Mouse (Mus musculus) left cerebral cortex, adult 2 months (tissue): Measurements from ENCODE around the gene Intu. TPM values are rescaled to one million over a fixed set of nuclear protein-coding genes. Genes with fewer than 3 reads are reported as not detected.

Source experiments
- DNase-seq, 2 experiments: peaks; one replicate each; pipeline ENCODE4 v3.0.0; 2021 to 2022; ENCODE audit warnings: low spot score in 2 of 2, mixed read lengths in 1 of 2; ENCODE audit errors: extremely low spot score in 1 of 2
- H3K27ac ChIP-seq: fragments of 200-600 bp; 2 replicates; pipeline ENCODE4 v1.8.1; 2022
- H3K4me3 ChIP-seq: fragments of 200-600 bp; 2 replicates; pipeline ENCODE4 v1.8.1; 2022
- CTCF ChIP-seq: fragments of 200-600 bp; IDR thresholded peaks from 2 replicates; pipeline ENCODE4 v1.8.1; 2022; ENCODE audit warnings: antibody characterized with exemption, mild to moderate bottlenecking, moderate library complexity
- intact Hi-C: fragments of 180-260 bp; cut with DNase I; formaldehyde crosslinking; loops from one replicate; pipeline ENCODE4 v1.15.1; 2025
- total RNA-seq, 2 experiments: library from RNA; stranded (reverse); gene quantifications; 2 replicates each; pipeline ENCODE4 v1.2.3; 2021

The Intu gene
- total RNA-seq, 2 experiments from 2014 or later, result 6.7 to 8.4 TPM

DNA sequence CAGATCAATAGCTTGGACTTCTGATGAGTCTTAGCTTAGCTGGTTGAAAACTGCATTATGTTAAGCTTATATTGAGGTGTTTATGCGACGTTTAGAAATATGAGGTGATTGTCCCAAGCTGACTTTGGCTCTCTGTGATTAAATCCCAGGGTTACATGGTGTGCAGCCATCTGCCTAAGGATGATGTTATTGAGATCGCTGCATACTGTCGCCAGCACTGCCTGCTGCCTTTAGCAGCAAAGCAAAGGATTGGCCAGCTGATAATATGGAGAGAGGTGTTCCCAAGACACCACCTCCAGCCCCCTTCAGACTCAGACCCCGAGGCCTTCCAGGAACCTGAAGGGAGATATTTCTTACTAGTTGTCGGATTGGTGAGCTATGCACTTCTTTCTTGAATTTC lies 160.5 kb downstream of the Intu start:
- DNase-seq, result no peak
- TF ChIP-seq CTCF, result no peak
- Histone ChIP-seq H3K27ac (no peak overlapping the region), H3K4me3 (no peak overlapping the region)
- intact Hi-C loops, result loop anchor here (5.0 kb wide), 1 partner anchor 51 kb away; the partner anchor contains the start of gene Hspa4l

DNA sequence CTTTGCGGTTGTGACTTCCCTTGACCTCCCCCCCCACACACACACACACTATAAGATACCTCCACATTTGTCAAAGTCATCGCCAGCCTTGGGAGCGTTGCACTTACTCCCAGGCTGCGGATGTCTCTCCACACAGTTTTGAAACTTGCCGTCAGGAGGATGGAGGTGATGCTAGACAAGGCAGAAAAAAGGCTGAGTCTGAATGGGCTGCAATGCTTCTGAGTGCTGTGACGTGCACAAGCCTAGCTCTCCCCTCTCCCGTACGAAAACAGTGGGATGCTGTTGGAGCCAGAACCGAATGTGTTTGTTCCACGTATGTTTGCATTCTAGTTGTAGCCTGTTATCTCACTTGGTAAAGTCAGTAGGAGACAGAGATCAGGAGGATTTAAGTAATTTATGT lies 162.3 kb downstream of the Intu start:
- no peak overlapping the region for H3K27ac ChIP-seq
- DNase-seq, result no peak
- TF ChIP-seq CTCF, result no peak
- intact Hi-C loops, result loop anchor here (5.0 kb wide), 1 partner anchor 49 kb away; the partner anchor contains the start of gene Hspa4l
- H3K4me3 ChIP-seq, result no peak overlapping the region

DNA sequence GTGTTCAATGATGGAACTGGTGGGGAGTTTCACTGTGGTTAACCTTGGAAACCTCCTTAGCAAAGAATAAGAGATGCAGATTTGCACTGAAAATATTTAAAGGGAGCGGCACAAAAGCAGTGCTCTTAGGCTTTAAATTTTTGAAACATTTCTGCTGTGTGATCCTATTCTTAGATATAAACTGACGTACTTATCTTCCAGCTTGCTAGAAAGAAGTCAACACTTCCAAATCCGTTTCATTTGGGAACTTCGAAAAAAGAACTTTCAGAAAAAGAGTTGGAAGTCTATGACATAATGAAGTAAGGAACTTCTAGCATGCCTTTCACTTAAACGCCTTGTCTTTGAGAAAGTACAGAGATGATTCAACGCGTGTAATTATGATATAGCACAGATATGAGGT lies 162.9 kb downstream of the Intu start:
- Histone ChIP-seq H3K27ac (no peak overlapping the region), H3K4me3 (no peak overlapping the region)
- no peak for DNase-seq
- no peak for TF ChIP-seq CTCF
- intact Hi-C loops, result loop anchor here (5.0 kb wide), 1 partner anchor 48 kb away; the partner anchor contains the start of gene Hspa4l

DNA sequence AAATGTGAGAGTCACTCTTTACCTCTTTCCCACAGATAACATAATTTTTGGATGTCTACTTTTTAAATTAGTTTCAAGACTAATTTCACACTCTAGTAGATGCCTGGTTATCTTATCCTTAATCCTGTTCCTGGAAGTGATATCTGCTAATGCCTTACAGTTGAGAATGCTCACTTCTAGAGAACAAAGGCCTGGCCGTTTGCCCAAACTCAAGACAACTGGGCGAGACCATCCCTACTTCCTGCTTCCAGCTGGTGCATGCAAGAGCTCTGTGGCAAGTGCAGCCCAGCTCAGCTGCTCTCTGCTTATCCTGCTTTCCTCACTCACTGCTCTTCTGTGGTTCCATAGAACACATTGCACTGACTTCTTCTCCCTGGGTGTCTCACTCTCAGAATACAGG lies 163.4 kb downstream of the Intu start:
- TF ChIP-seq CTCF, result no peak
- intact Hi-C loops, result loop anchor here (5.0 kb wide), 1 partner anchor 48 kb away; the partner anchor contains the start of gene Hspa4l
- no peak for DNase-seq
- Histone ChIP-seq H3K4me3 (no peak overlapping the region), H3K27ac (no peak overlapping the region)

DNA sequence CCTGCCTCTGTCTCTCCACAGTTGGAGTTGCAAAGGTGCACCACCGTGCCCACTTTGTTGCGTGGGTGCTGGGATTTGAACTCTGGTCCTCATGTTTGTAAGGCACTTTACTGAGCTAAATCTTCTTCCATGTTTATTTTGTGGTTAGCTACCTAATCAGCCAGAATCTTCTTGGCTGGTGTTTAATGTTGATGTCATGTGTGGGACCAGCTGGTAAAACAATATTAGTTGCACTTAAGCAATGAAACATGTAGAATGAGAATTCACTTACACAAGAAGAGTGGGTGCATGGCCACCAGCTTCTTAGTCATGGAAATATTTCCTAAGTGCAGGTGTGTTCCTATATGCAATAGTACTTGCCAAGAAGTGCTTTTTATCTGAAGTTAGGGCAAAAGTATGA lies 164.1 kb downstream of the Intu start:
- DNase-seq, result no peak
- H3K27ac ChIP-seq, result no peak overlapping the region
- H3K4me3 ChIP-seq, result no peak overlapping the region
- TF ChIP-seq CTCF, result no peak
- intact Hi-C loops, result no loop called here

DNA sequence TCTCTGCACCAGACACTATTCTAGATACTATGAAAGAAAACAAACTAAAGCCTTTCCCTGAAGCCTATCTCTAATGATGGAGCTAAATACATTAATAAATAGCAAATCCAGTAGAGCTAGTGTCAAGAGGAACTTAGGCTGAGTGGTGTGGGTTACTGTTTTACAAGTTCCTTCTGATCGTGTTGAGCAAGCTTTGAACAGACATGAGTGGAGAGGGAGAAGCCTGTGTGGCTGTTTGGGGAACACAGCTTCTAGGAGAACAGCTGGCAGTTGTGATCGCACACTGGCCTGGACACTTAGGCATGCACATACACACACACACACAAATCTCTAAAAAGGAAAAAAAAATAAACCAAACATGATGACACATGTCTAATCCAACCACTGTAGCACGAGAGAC lies 167.7 kb downstream of the Intu start:
- TF ChIP-seq CTCF, result no peak
- no peak for DNase-seq
- no peak overlapping the region for H3K27ac ChIP-seq
- no peak overlapping the region for H3K4me3 ChIP-seq
- intact Hi-C loops, result no loop called here

DNA sequence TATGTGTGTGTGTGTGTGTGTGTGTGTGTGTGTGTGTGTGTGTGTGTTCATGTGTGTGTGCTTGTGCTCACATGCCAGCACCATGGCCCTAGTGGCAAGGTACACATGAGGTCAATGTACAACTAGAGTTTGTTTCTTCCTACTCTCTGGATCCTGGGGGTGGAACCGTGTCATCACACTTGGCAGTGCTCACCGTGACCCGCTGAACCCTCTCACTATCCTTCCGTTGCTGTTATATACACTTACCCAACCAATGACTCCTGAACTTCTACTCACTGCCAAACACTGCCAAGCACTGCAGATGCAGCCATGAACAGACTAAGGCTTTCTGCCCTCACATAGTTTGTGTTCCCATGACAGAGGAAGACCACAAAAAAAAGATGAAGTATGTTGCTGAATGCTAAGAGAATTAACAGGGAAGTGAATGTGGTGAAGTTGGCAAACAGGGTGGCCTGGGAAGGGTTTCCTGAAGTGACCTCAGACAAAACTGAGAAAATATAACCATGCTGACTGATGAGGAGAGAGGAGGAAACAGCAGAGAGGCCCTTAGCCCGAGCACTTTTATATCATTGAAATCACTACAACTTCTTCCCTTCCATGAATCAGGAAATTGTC lies 173.8 kb downstream of the Intu start:
- Histone ChIP-seq H3K4me3 (no peak overlapping the region), H3K27ac (no peak overlapping the region)
- TF ChIP-seq CTCF, result no peak
- no peak for DNase-seq
- intact Hi-C loops, result no loop called here

DNA sequence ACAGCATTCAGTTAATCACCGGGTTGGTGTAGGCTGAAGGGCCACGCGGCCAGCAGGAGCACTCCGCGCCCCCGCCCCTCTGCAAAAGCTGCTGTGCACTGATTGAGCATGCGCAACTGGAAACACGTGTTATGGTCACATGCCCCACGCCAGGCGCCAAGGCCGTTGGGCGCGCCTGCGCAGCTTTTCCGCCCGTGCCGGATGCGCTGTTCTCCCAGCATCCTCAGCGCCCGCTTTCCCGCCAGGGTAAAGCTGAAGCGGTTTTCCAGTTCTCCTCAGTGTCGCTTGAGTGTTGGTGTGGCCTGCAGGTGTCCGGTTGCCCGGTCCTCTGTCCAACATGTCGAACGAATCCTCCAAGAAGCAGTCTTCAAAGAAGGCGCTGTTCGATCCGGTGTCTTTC lies 177.6 kb downstream of the Intu start, which contains the start of gene Slc25a31:
Slc25a31 (plus strand) TSS at position 201 of the 400 bp plus-strand sequence.
- no peak within 1 kb of the TSS for H3K4me3 ChIP-seq
- H3K27ac ChIP-seq, result no peak within 1 kb of the TSS
- no peak for TF ChIP-seq CTCF
- intact Hi-C loops, result no loop called here
- no peak for DNase-seq

DNA sequence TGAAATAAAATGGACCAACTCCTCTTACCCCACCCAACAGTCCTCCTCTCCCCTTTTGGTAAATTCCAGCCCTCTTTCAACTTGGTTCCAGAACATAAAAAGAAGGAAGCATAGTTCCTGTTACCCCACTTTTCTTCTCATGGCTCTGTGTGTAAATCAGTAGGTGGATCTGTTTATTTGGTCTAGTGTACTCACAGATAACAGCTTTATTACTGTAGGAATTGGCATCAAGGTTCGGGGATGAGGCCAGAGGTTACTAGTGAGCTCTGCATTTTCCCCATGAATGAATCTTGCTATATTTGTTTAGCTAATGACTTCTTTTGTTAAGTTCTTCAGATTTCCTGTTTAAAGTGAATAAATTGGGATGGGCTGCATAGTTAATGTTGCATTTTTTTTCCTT lies 185.0 kb downstream of the Intu start:
- no peak overlapping the region for H3K27ac ChIP-seq
- DNase-seq, result no peak
- H3K4me3 ChIP-seq, result no peak overlapping the region
- intact Hi-C loops, result no loop called here
- TF ChIP-seq CTCF, result no peak

DNA sequence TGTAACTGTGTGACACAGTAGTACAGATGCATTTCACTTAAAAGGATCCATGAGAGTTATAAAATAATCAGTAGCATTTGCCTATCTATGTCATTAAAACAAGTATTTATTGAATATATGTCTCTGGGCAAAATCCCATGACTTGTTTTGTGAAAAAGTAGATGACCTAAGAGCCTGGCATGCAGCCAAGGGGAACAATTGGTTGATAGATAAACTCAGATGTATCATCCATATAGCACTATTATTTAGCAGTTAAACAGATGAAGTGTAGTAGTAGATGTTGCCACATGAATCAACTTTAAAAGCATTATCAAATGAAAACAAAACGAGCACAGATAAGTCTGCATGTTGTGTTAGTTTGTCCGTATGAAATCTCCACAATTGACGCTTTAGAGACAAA lies 187.9 kb downstream of the Intu start:
- no peak for TF ChIP-seq CTCF

DNA sequence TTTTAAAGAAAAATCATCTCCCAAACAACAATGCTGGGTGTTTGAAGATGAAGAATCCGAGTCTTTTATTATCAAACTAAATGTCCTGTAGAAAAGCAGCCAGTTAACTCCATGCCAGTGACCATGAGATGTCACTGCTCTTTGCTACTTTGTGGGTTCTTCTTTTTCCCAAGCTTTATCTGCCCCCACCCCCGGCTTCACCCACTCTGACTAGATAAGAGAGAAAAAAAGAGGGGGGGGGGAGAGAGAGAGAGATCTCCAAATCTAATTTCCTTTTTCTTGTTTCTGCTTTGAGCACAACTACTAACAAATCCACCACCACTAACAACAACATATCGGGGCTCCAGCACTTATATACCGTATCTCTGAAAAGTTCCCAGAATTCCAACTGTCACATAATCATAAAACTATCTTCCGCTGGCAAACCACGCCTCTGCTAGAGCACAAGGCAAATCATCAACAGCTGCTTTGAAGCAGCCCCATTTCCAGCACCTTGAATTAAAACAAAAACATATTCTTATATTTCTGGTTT lies 207.4 kb downstream of the Intu start:
- DNase-seq, result no peak
- intact Hi-C loops, result no loop called here
- no peak for TF ChIP-seq CTCF
- Histone ChIP-seq H3K27ac (no peak overlapping the region), H3K4me3 (no peak overlapping the region)

More for the DNA sequence above, 187.9 kb downstream of the Intu start:
- intact Hi-C loops, result no loop called here
- Histone ChIP-seq H3K27ac (no peak overlapping the region), H3K4me3 (no peak overlapping the region)
- DNase-seq, result no peak

DNA sequence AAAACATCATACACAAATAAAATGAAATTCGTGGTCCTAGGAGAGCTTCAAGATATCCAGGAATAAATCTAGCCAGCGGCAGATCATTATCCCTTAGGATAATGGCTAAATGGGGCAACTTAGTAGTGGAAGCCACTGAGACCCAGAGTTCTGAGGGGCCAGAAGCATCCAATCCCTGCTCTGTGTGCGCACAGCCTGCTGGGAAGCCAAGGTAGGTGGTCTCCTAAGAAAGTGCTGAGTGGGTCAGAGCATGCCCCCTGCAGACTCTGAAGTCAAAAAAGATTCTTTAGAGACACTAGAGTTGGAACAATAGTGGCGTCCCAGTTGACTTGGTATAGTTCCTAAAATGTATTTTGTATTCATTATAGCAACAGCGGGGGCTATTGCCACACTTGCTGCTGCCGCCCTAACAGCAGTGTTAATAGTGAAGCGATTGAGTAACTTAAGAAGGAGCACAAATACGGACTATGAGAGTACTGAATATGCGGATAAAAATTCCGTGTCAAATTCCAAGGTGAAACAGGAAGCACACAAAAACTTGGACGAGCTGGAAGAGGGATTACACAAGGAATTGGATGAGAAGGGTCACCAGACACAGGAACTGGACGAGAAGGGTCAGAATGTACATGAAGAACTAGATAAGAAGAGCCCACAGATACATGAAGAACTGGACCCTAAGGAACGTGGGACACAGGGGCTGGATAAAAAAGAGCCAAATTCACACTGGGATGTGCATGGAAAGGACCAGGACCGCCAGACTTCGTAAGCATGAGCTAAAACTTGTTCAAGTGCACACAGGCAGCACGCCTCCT lies 213.1 kb downstream of the Intu start, which contains the start of gene Hspa4l:
Hspa4l (plus strand) TSS at position 472 of the 812 bp plus-strand sequence.
- peak within 1 kb of the TSS; percentile 89 for H3K4me3 ChIP-seq
- intact Hi-C loops, result loop anchor here (2.0 to 5.0 kb wide), 2 partner anchors 52 to 213 kb away; partner anchors contain the start of gene Intu
- no peak for TF ChIP-seq CTCF
- H3K27ac ChIP-seq, result peak within 1 kb of the TSS; percentile 96
- DNase-seq, result no peak
